8 mouse cellular contexts compared by ENCODE assay signal in the genomic region with DNA sequence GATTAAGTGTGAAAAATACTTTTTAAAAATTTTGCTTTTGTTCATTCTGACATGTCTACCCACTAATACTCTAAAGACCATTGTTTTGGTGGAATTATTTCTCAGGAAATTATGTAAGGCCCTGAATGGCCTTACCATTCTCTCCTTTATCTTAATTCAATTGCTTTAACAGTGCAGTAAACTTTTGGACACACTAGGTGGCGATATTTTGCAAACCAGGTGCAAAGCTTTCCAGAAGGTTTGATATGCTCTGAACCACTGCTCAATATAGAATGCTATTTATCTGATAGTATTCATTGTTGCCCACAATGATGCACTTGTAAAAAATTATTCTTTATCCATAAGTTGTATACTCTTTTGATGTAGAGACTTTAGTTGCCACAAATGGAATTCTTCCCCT. TPM values are rescaled to one million over a fixed set of nuclear protein-coding genes. Genes with fewer than 3 reads are reported as not detected.
A peak's percentile ranks its signal among the peaks of the same experiment; 100 is the strongest.
DNase-seq lines count a peak whose midpoint lies in the region; ATAC-seq lines count a peak whose summit lies in the region.

No protein-coding gene starts in this region.

- no peaks in the 10 kb centered on the region for H3K27me3 ChIP-seq in heart, embryonic 10.5 days (ENCODE audit: insufficient read depth, poor library complexity, severe bottlenecking)
- no peaks in the 10 kb centered on the region for H3K27me3 ChIP-seq in midbrain, embryonic 14.5 days (ENCODE audit: control insufficient read depth, insufficient read depth, low read length)
- no peaks in the 10 kb centered on the region for H3K27me3 ChIP-seq in midbrain, embryonic 15.5 days (replicated peaks)

- no peaks in the 10 kb centered on the region for H3K36me3 ChIP-seq in heart, embryonic 10.5 days
- no peaks in the 10 kb centered on the region for H3K36me3 ChIP-seq in midbrain, embryonic 14.5 days (ENCODE audit: control insufficient read depth, insufficient read depth, low read length)
- no peaks in the 10 kb centered on the region for H3K36me3 ChIP-seq in midbrain, embryonic 15.5 days (replicated peaks)

- no peak for ATAC-seq in midbrain, embryonic 14.5 days (ENCODE audit: low FRiP score, low TSS enrichment)
- ATAC-seq in midbrain, embryonic 15.5 days (replicated peaks), result no peak
- ATAC-seq in megakaryocyte-erythroid progenitor cell, adult 5-6 weeks (replicated peaks; ENCODE audit: low FRiP score, low TSS enrichment, poor library complexity, severe bottlenecking), result peak; percentile 70; the same call in 1 of the 2 replicates
- no peak for ATAC-seq in monocyte, adult 5-6 weeks (replicated peaks; ENCODE audit: insufficient number of reproducible peaks, low FRiP score, low TSS enrichment, poor library complexity, severe bottlenecking)

- no peaks in the 10 kb centered on the region for H3K9me3 ChIP-seq in heart, embryonic 10.5 days
- H3K9me3 ChIP-seq in midbrain, embryonic 14.5 days (ENCODE audit: control insufficient read depth, low read length), result no peaks in the 10 kb centered on the region
- H3K9me3 ChIP-seq in midbrain, embryonic 15.5 days, result no peaks in the 10 kb centered on the region

- no peak overlapping the region for H3K4me3 ChIP-seq in heart, embryonic 10.5 days
- H3K4me3 ChIP-seq in midbrain, embryonic 14.5 days (replicated peaks; ENCODE audit: low read depth, low read length), result no peak overlapping the region
- no peak overlapping the region for H3K4me3 ChIP-seq in midbrain, embryonic 15.5 days

- H3K4me2 ChIP-seq in midbrain, embryonic 14.5 days (ENCODE audit: low read length), result no peak overlapping the region
- H3K4me2 ChIP-seq in midbrain, embryonic 15.5 days, result no peak overlapping the region

- H3K27ac ChIP-seq in heart, embryonic 10.5 days, result no peak overlapping the region
- H3K27ac ChIP-seq in midbrain, embryonic 14.5 days (replicated peaks; ENCODE audit: low read depth, low read length), result no peak overlapping the region
- no peak overlapping the region for H3K27ac ChIP-seq in midbrain, embryonic 15.5 days

- intact Hi-C loops in gastrocnemius, postnatal 36 days (cut with DNase I), result loop anchor here (10.0 kb wide), 1 partner anchor 69 kb away; no protein-coding TSS in a partner anchor

- no peaks in the 10 kb centered on the region for H3K4me1 ChIP-seq in heart, embryonic 10.5 days
- no peaks in the 10 kb centered on the region for H3K4me1 ChIP-seq in midbrain, embryonic 14.5 days (ENCODE audit: control insufficient read depth, insufficient read depth, low read length)
- H3K4me1 ChIP-seq in midbrain, embryonic 15.5 days, result no peaks in the 10 kb centered on the region

- no peak overlapping the region for H3K9ac ChIP-seq in midbrain, embryonic 14.5 days (replicated peaks; ENCODE audit: low read length)
- H3K9ac ChIP-seq in midbrain, embryonic 15.5 days, result no peak overlapping the region

- peak; percentile 29 for DNase-seq in heart, adult 8-10 months (ENCODE audit: low spot score)
- DNase-seq in heart, embryonic 10.5 days (ENCODE audit: low spot score), result no peak
- peak; percentile 63 for DNase-seq in midbrain, embryonic 14.5 days
- DNase-seq in adipocyte (ENCODE audit: low spot score), result peak; percentile 64
- no peak for DNase-seq in gastrocnemius, postnatal 36 days

- 2% methylated on average over 1 of the region's 1 CpGs for WGBS in heart, embryonic 10.5 days
- 8% methylated on average over 1 of the region's 1 CpGs for WGBS in midbrain, embryonic 14.5 days
- 2% methylated on average over 1 of the region's 1 CpGs for WGBS in midbrain, embryonic 15.5 days

RNA-seq across cellular contexts. Expression of a gene that starts 59.9 kb away (rescaled TPM):
- total RNA-seq in heart, adult 8-10 months (2022), result 1 to 10 TPM; 5.2 to 8.5 (median 7.1) TPM
- polyA plus RNA-seq in heart, embryonic 10.5 days (2016; fragmentation: Nextera tagmentation; extraction: Ambion mirVana), result 2.5 and 2.6 TPM in 2 replicates
- 2.7 and 5.1 TPM in 2 replicates for polyA plus RNA-seq in midbrain, embryonic 14.5 days (2014; fragmentation: Nextera tagmentation; extraction: Ambion mirVana)
- polyA plus RNA-seq in midbrain, embryonic 15.5 days (2015; fragmentation: Nextera tagmentation; extraction: Ambion mirVana), result 4.0 and 4.8 TPM in 2 replicates
- total RNA-seq in megakaryocyte-erythroid progenitor cell, adult 5-6 weeks (2014; fragmentation: Nextera tagmentation), result 0.67 TPM in 1 of 2 replicates, not detected in the other
- 0.76 TPM in 1 of 2 replicates, not detected in the other for total RNA-seq in megakaryocyte-erythroid progenitor cell, adult 5-6 weeks (2017)
- 8.3 to 10.5 TPM (median 9.2 TPM) in 3 replicates for total RNA-seq in monocyte, adult 5-6 weeks (2017)
- total RNA-seq in gastrocnemius, postnatal 36 days (2021), result 1 to 10 TPM; 2.5 TPM

Comparison
In these comparisons a context has a peak if more than half of its experiments do, and no peak if none do; other contexts are left out.
1. DNase-seq: peak in heart, adult 8-10 months (single experiment), midbrain, embryonic 14.5 days (single experiment) and adipocyte (single experiment); none in heart, embryonic 10.5 days (single experiment) and gastrocnemius, postnatal 36 days (0 of 2).